Mouse (Mus musculus) heart, embryonic 15.5 days (tissue): ENCODE results near the gene Pkm. TPM values are rescaled to one million over a fixed set of nuclear protein-coding genes. Genes with fewer than 3 reads are reported as not detected.
A peak's percentile ranks its signal among the peaks of the same experiment; 100 is the strongest.

Experiments
- ATAC-seq: fragments of 200-750 bp; cut with Nextera tagmentation; replicated peaks from 2 replicates; pipeline ENCODE4 v1.8.0; 2017; ENCODE audit warnings: low read depth, moderate TSS enrichment; ENCODE audit not compliant: insufficient number of reproducible peaks, insufficient read depth, low FRiP score
- H3K27ac ChIP-seq: fragments of 300-500 bp; sonication (generic); 2 replicates; pipeline ENCODE4 v1.5.1; 2015; ENCODE audit warnings: mild to moderate bottlenecking, inconsistent platforms
- H3K27me3 ChIP-seq: fragments of 300-500 bp; sonication (generic); 2 replicates; pipeline ENCODE4 v1.6.1; 2015; ENCODE audit warnings: inconsistent platforms
- H3K36me3 ChIP-seq: fragments of 300-500 bp; sonication (generic); 2 replicates; pipeline ENCODE4 v1.6.1; 2015; ENCODE audit warnings: mild to moderate bottlenecking, inconsistent platforms
- H3K4me1 ChIP-seq: fragments of 300-500 bp; sonication (generic); replicated peaks from 2 replicates; pipeline ENCODE4 v1.6.1; 2015; ENCODE audit warnings: inconsistent platforms
- H3K4me2 ChIP-seq: fragments of 300-500 bp; sonication (generic); 2 replicates; pipeline ENCODE4 v1.6.1; 2015; ENCODE audit warnings: inconsistent platforms, mild to moderate bottlenecking, moderate library complexity
- H3K4me3 ChIP-seq: fragments of 300-500 bp; sonication (generic); 2 replicates; pipeline ENCODE4 v1.5.1; 2015; ENCODE audit warnings: mild to moderate bottlenecking, inconsistent platforms
- H3K9ac ChIP-seq: fragments of 300-500 bp; sonication (generic); 2 replicates; pipeline ENCODE4 v1.6.1; 2015; ENCODE audit warnings: mild to moderate bottlenecking, inconsistent platforms
- H3K9me3 ChIP-seq: fragments of 300-500 bp; sonication (generic); replicated peaks from 2 replicates; pipeline ENCODE4 v1.6.1; 2016; ENCODE audit warnings: inconsistent platforms
- WGBS: fragments of 180-500 bp; shearing (Covaris S2); methylation state at CpG from one replicate; pipeline ENCODE4 v1.1.7; 2015; ENCODE audit warnings: mixed read lengths; 5-methylcytosine and 5-hydroxymethylcytosine counted together
- polyA plus RNA-seq: library from polyadenylated mRNA; unstranded; fragments of >200 nt; fragmentation: Nextera tagmentation; extraction: Ambion mirVana; gene quantifications from 2 replicates; pipeline ENCODE4 v1.2.1, GENCODE M21; 2015

The Pkm gene
- 1,637 and 1,814 TPM in 2 replicates for polyA plus RNA-seq

DNA sequence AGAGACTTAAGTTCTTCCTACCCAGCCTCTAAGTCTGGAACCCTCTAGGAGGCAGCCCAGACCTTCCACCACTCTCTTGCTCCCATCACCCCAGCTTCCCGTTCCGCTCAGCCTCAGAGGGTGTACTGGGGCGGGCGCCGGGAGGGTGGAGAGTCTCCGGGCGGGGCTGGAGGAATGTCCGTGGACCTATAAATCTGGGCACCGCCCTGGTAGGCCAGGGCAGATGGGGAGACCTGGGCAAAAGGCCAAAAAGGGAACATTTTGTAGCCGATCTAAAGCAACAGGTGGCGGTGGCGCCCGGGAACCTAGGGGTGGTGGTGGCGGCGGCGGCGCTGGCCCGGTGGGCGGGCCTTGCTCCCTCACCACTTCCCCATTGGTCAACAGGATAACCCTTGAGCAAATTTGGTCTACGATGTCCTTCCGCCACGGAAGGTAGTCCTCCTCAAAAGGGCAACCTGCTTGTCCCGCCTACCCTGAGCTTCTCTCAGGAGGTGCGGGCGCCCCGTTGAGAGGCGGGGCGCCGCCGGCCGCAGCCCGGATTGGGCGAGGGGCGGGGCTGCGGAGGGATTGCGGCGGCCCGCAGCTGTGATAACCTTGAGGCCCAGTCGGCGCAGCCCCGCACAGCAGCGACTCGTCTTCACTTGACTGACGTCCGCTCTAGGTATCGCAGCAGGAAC, at the start of gene Pkm:
TSS of gene Pkm (plus strand) at position 411 of the 677 bp plus-strand sequence.
- Histone ChIP-seq H3K27ac (peak within 1 kb of the TSS; percentile 99), H3K9ac (peak within 1 kb of the TSS; percentile 90), H3K9me3 (no peaks in the 10 kb centered on the region), H3K4me3 (peak within 1 kb of the TSS; percentile 91), H3K4me1 (peaks cover 37% of the 10 kb centered on the region), H3K4me2 (peak within 1 kb of the TSS; percentile 65), H3K27me3 (no peaks in the 10 kb centered on the region), H3K36me3 (peaks cover 3% of the 10 kb centered on the region)
- ATAC-seq, result peak; percentile 89
- under 1% methylated on average over 46 of the region's 46 CpGs for WGBS

DNA sequence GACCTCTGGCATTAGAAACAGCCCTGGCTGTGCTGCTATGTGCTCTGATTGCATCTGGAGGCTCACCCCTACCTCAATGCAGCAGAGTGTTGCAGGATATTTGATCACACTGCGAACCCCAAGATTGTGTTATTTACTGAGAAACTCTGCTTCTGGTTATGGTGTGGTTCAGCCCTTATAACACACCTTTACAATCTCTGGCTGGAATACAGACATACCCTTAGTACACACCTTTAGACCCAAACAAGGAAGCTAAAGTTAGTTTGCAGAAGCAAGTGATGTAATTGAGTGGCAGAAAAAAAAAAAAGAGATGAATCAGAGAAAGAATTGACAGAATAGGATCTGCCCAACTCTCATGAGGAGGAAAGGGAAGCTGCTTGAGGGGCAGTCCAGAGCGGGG, 45.2 kb upstream of the Pkm start:
- Histone ChIP-seq H3K27ac (no peak overlapping the region), H3K27me3 (no peaks in the 10 kb centered on the region), H3K9me3 (no peaks in the 10 kb centered on the region), H3K4me1 (no peaks in the 10 kb centered on the region), H3K4me2 (no peak overlapping the region), H3K9ac (no peak overlapping the region), H3K36me3 (no peaks in the 10 kb centered on the region), H3K4me3 (no peak overlapping the region)
- WGBS, result 82% methylated on average over 2 of the region's 2 CpGs
- no peak for ATAC-seq

DNA sequence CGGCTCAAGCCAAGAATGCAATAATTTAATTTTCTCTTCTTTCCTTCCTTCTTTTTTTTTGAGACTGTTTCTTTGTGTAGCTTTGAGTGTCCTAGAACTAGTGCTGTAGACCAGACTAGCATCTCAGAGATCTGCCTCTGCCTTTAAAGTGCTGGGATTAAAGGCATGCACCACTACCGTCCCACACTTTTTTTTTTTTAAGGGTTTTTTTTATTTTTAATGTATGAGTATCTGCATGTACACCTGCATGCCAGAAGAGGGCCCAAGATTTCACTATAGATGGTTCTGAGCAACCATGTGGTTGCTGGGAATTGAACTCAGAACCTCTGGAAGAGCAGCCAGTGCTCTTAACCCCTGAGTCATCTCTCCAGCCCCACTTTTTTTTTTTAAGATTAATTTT, 40.4 kb upstream of the Pkm start:
- Histone ChIP-seq H3K27me3 (no peaks in the 10 kb centered on the region), H3K9ac (no peak overlapping the region), H3K36me3 (no peaks in the 10 kb centered on the region), H3K4me2 (no peak overlapping the region), H3K4me3 (no peak overlapping the region), H3K27ac (no peak overlapping the region), H3K4me1 (peaks cover 21% of the 10 kb centered on the region), H3K9me3 (no peaks in the 10 kb centered on the region)
- ATAC-seq, result no peak
- 83% methylated on average over 2 of the region's 2 CpGs for WGBS

DNA sequence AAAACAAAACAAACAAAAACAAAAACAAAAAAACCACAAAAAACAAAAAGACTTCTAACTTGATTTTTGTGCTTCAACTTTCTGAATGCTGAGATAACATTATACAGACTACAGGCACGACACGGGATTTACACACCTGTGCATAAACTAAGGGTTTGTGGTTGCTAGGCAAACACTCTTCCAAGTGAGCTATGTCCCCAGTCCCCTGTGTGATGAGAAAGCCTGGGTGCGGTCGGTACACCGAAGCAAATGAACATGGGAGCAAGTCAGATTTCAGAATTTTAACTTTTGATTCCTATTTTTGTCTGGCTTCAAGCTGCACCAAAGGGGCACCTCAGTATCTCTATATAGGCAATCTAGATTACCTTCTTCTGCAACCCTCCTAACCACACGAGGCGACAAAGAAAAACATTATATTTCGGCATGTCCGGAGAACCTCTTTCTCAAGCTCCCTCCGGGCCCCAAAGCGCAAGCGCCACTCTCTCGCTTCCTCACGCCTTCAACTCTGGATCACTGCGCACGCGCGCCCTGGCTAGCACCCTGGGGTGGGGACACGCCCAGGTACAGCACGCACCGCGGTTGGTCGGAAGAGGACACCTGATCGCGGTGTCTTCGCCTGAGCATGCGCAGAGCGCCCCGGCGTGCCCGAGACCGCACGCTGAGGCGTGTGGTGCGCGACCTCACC, 39.4 kb upstream of the Pkm start, which contains the start of gene Parp6:
TSS of gene Parp6 (plus strand) at position 663 of the 685 bp plus-strand sequence.
- peak within 1 kb of the TSS; percentile 96 for H3K27ac ChIP-seq
- no peaks in the 10 kb centered on the region for H3K27me3 ChIP-seq
- peak within 1 kb of the TSS; percentile 99 for H3K4me3 ChIP-seq
- 1% methylated on average over 31 of the region's 36 CpGs for WGBS
- H3K4me2 ChIP-seq, result peak within 1 kb of the TSS; percentile 67
- H3K9ac ChIP-seq, result peak within 1 kb of the TSS; percentile 94
- peak; percentile 100 for ATAC-seq
- no peaks in the 10 kb centered on the region for H3K9me3 ChIP-seq
- H3K36me3 ChIP-seq, result no peaks in the 10 kb centered on the region
- peaks cover 21% of the 10 kb centered on the region for H3K4me1 ChIP-seq

DNA sequence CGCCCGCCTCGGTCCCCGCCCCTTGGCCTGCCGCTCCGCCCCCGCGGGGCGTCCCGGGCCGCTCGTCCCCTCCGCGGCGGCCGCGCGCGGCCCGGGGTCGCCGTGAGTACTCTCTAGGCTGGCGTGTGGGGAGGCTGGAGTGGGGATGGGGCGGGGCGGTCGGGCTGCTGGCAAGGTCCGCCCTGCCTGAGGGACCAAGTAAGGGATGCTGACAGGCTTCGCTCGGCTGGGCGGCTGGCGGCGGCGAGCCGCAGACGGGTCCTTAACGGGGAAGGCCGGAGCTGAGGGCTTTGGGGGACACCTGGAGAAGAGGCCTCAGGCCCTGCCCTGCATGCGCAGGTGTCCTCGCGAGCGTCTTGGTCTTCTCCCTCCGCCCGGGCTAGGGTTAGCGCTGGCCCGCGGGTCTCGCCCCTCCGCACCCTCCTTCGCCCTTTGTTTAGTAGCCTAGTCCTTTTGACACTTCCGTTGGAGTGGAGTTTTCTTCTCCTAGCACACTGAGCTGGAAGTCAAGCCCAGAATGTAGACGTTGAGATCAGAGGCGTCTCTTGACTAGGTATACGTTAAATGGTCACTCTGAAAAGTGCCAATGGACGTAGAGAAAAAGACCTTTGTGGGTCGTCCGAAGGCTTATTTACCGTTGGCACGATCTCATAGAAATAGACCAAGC, 38.7 kb upstream of the Pkm start:
- Histone ChIP-seq H3K36me3 (peaks cover 6% of the 10 kb centered on the region), H3K27ac (peak overlapping the region; percentile 96), H3K27me3 (no peaks in the 10 kb centered on the region), H3K4me1 (peaks cover 21% of the 10 kb centered on the region), H3K4me2 (peak overlapping the region; percentile 67), H3K9me3 (no peaks in the 10 kb centered on the region), H3K4me3 (peak overlapping the region; percentile 99), H3K9ac (peak overlapping the region; percentile 94)
- WGBS, result under 1% methylated on average over 43 of the region's 58 CpGs
- no peak for ATAC-seq

DNA sequence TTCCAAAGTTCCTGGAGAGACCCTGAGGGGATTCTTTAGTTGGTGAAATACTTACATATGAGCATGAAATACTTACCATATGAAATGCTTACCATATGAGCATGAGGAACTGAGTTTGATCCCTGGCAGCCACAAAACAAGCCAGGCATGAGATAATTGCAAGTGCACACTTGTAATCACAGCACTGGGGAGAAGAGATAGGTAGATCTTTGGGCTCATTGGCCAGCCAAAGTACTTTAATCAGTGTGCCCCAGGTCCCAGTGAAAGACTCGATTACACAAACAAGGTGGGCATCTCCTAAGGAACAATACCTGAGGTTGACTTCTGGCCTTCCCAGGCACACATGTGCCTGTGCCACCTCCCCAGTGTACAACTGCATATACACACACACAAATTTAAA, 17.8 kb upstream of the Pkm start:
- no peak for ATAC-seq
- no peaks in the 10 kb centered on the region for H3K9me3 ChIP-seq
- no peak overlapping the region for H3K4me3 ChIP-seq
- H3K4me1 ChIP-seq, result no peaks in the 10 kb centered on the region
- WGBS, result 84% methylated on average over 1 of the region's 1 CpGs
- no peak overlapping the region for H3K4me2 ChIP-seq
- H3K36me3 ChIP-seq, result peaks cover 74% of the 10 kb centered on the region
- no peak overlapping the region for H3K27ac ChIP-seq
- H3K9ac ChIP-seq, result no peak overlapping the region
- H3K27me3 ChIP-seq, result no peaks in the 10 kb centered on the region

DNA sequence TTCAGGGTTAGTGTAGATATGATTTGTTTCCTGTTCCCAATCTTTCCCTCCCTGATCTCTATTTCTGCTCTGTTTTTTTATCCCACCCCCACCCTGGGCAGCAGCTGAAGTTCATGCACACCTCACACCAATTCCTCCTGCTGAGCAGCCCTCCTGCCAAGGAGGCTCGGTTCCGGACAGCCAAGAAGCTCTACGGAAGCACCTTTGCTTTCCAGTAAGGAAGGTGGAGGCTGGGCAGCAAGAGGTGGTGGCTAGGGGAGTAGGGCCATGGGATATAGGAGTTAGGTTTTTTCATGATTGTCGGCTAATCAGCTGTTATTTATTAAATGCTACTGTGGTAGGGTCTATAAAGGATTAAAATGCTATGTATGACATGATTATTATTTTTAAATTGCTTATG, 16.2 kb upstream of the Pkm start:
- WGBS, result 84% methylated on average over 4 of the region's 4 CpGs

DNA sequence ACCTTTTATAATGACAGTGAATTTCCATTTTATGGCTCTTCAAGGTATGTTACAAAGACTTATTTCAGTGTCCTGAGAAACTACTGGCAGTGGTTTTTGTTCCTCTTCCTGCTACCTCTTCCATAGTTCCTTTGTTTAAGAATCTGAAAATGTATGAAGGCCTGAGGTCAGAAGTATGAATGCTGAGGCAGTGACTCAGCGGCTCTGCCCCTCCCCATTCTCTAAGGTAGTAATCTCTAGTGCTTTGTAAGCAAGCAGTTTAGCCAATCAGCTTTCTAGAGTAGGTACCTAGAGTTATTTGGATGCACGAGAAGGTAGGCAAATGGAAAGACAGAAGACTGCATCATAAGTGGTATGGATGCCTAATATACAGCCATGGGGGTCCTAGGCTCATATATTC, 14.8 kb upstream of the Pkm start:
- Histone ChIP-seq H3K9me3 (no peaks in the 10 kb centered on the region), H3K27me3 (no peaks in the 10 kb centered on the region), H3K4me1 (no peaks in the 10 kb centered on the region), H3K36me3 (peaks cover 48% of the 10 kb centered on the region), H3K4me2 (no peak overlapping the region), H3K4me3 (no peak overlapping the region), H3K9ac (no peak overlapping the region), H3K27ac (no peak overlapping the region)
- WGBS, result 85% methylated on average over 2 of the region's 2 CpGs
- ATAC-seq, result no peak

More for the DNA sequence above, 16.2 kb upstream of the Pkm start:
- no peaks in the 10 kb centered on the region for H3K4me1 ChIP-seq
- H3K4me2 ChIP-seq, result no peak overlapping the region
- peaks cover 62% of the 10 kb centered on the region for H3K36me3 ChIP-seq
- no peaks in the 10 kb centered on the region for H3K27me3 ChIP-seq
- no peak overlapping the region for H3K27ac ChIP-seq
- no peak for ATAC-seq
- H3K4me3 ChIP-seq, result no peak overlapping the region
- no peak overlapping the region for H3K9ac ChIP-seq
- H3K9me3 ChIP-seq, result no peaks in the 10 kb centered on the region

DNA sequence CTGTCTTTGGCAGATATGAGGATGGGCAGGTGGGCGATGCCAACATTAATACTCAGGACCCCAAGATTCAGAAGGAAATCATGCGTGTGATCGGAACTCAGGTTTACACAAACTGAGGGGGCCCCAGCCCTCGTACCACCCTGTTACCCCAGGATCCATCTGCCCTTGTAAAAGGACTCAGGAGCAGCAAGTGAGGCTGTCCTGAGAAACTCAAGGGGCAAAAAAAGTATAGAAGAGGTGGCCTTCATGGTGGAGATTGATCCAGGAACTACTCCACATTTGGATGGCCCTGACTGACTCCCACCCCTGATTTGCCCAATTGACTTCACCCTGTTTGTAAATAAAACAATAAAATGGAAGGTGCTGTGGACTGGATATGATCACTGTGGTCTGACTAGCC, 6.3 kb upstream of the Pkm start:
- H3K36me3 ChIP-seq, result peaks cover 31% of the 10 kb centered on the region
- H3K9me3 ChIP-seq, result no peaks in the 10 kb centered on the region
- no peak overlapping the region for H3K27ac ChIP-seq
- ATAC-seq, result no peak
- H3K4me3 ChIP-seq, result no peak overlapping the region
- no peak overlapping the region for H3K9ac ChIP-seq
- 93% methylated on average over 4 of the region's 4 CpGs for WGBS
- H3K27me3 ChIP-seq, result no peaks in the 10 kb centered on the region
- H3K4me1 ChIP-seq, result no peaks in the 10 kb centered on the region
- H3K4me2 ChIP-seq, result no peak overlapping the region

DNA sequence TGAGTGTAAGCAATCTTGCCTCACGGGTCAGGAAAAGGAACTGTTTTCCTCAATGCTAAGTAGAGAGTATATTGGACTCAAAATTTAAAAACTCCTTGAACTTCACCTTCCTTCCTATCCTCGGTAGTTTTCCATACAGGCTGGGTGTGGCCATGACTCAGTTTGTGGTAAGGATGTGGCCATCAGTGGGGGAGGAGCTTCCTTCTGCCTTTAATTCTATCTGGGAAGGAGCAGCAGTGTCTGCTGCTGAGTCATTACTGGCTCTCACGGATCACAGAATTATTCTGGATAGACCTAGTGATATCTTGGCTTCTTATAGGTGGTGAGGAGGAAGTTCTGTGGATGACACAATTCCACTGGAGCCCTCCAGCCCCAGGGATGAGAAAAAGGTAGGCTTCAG, 2.8 kb upstream of the Pkm start:
- Histone ChIP-seq H3K9ac (no peak overlapping the region), H3K4me1 (peaks cover 12% of the 10 kb centered on the region), H3K27me3 (no peaks in the 10 kb centered on the region), H3K4me3 (no peak overlapping the region), H3K4me2 (no peak overlapping the region), H3K27ac (no peak overlapping the region; the same call in 1 of the 2 replicates), H3K36me3 (peaks cover 27% of the 10 kb centered on the region), H3K9me3 (no peaks in the 10 kb centered on the region)
- no peak for ATAC-seq
- WGBS, result 25% methylated on average over 3 of the region's 3 CpGs

DNA sequence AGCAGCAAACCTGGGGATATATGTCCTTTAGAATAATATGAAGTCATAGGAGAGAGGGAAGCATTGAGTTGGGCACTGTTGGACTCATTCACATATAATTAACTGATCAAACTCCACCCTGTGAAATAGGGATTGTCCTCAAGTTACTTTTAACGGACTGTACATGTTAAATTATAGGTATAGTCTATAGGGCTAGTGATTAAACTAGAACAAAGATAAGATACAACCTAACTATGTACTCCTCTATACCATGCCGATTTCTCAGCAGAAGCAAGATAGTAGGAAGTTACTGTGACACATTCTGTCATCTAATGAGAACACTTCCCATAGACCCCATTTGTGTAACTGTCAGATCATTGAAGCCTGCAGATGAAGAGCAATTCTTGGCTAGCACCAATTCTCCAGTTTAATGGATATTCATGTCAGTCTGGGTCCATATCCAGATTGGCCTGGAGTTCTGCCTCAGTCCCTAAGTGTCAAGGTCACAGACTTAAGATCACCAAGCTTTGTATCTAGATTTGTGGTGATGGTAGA, 1.7 kb upstream of the Pkm start:
- no peak for ATAC-seq
- H3K9ac ChIP-seq, result no peak overlapping the region
- 75% methylated on average over 2 of the region's 2 CpGs for WGBS
- no peaks in the 10 kb centered on the region for H3K27me3 ChIP-seq
- H3K27ac ChIP-seq, result no peak overlapping the region
- H3K9me3 ChIP-seq, result no peaks in the 10 kb centered on the region
- H3K4me2 ChIP-seq, result no peak overlapping the region
- no peak overlapping the region for H3K4me3 ChIP-seq
- peaks cover 17% of the 10 kb centered on the region for H3K36me3 ChIP-seq
- H3K4me1 ChIP-seq, result peaks cover 21% of the 10 kb centered on the region
